Comparison of ENCODE assay signal across 13 mouse cellular contexts in genomic region chr11:65706176-65706575, GRCm38 (mm10).
"Had no signal": no experiment of that assay in that cellular context is flagged by ENCODE, and none has a peak within 500 bp of the region (broad histone marks: within the 10 kb centered on the region; RNA-seq: fewer than 3 reads in every experiment).

No protein-coding gene starts in this region.

- H3K4me2 ChIP-seq: kidney, embryonic 15.5 days; limb, embryonic 13.5 days; midbrain, embryonic 12.5 days; neural tube, embryonic 15.5 days had no signal

- H3K27me3 ChIP-seq: kidney, embryonic 15.5 days; limb, embryonic 13.5 days; midbrain, embryonic 12.5 days; neural tube, embryonic 15.5 days had no signal

- ATAC-seq: midbrain, embryonic 16.5 days had no signal

- H3K9me3 ChIP-seq: kidney, embryonic 15.5 days; limb, embryonic 13.5 days; midbrain, embryonic 12.5 days; neural tube, embryonic 15.5 days had no signal

- H3K27ac ChIP-seq: kidney, embryonic 15.5 days; limb, embryonic 13.5 days; liver, embryonic 14.5 days; midbrain, embryonic 12.5 days; neural tube, embryonic 15.5 days; stomach, postnatal 0 days had no signal

- DNase-seq: kidney, postnatal 14 days; left cerebral cortex, postnatal 4 days; lung, adult 18-20 months; right cerebral cortex, adult 18-20 months; right cerebral cortex, postnatal 25 days; thymus, postnatal 4 days had no signal

- H3K9ac ChIP-seq: kidney, embryonic 15.5 days; limb, embryonic 13.5 days; liver, embryonic 14.5 days; midbrain, embryonic 12.5 days; neural tube, embryonic 15.5 days had no signal

- H3K4me3 ChIP-seq: kidney, embryonic 15.5 days; limb, embryonic 13.5 days; midbrain, embryonic 12.5 days; neural tube, embryonic 15.5 days had no signal

- H3K4me1 ChIP-seq: kidney, embryonic 15.5 days; limb, embryonic 13.5 days; midbrain, embryonic 12.5 days; neural tube, embryonic 15.5 days had no signal
